Mouse (Mus musculus): ENCODE results near the gene Ocel1.

The Ocel1 gene

DNA sequence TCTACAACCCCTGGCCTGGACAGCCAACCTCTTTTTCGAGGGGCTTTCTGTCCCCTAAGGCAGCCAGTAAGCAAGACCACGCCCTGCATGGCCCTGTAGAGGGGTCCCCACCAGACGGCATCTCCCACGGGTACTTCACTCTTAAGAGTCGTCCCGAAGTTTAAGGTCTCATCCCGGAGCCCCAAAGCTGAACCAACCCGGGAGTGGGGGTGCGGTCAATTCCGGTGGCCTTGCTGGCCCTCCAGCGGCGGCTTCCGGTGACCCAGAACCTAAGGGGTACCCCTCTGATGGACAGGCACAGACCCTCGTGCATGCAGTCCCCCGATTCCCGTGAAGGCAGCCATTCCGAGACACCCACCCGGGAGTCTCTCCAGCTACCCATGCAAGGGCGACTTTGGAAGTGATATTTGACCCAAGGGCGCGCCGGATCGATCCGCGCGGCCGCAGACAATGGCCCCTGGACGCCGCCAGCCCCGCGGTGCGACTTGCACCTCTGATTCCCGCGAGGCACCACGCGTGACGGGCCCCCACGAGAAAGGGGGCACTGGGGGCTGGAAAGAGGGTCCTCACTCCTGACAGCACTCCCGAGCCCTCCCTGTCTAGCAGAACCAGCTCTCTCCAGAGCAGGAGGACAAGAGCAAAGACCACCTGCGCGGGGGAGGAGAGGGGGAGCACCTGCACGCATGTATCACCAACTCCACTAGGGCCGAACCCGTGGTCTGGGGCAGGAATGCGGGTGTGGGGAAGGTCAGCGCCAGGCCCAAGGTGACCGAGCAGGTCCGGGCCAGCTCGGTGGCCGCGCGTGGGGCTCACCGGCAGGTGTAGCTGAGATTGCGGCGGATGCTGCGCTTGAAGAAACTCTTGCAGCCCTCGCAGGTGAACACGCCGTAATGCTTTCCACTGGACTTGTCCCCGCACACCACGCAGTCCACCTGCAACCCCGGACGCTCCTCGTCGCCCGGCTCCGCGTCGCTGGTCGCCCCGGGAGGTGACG lies 9.4 kb downstream of the Ocel1 start:
- no peak for DNase-seq

DNA sequence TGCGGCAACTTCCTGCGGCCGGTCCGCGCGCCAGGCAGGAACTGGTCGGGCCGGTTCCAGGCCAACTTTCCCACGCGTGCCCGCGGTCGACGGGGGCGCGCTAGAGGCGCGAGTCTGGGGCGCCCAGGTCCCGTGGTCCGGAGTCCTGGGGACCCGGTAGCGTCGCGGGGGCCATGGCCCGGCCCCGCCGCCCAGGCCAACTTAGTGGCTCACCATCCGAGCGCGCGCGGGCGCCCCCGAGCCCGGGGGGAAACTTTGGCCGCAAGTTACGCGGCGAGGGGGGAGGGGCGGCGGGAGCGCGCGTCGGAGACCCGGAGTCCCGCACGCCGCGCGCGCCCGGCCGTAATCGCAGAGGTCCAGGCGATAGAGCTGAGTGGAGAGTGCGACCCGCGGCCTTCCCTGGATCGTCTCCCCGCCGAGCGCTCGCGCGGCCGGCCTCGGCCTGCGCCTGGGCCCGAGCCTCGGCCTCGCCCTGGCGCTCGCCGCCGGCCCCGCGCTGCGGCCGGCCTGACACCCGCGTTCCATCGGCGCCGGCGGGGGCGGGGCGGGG lies 10.4 kb downstream of the Ocel1 start, which contains the start of gene Nr2f6:
TSS of gene Nr2f6 (minus strand) at position 540 of the 550 bp plus-strand sequence.
- peak; percentile 87 to 91 for DNase-seq

DNA sequence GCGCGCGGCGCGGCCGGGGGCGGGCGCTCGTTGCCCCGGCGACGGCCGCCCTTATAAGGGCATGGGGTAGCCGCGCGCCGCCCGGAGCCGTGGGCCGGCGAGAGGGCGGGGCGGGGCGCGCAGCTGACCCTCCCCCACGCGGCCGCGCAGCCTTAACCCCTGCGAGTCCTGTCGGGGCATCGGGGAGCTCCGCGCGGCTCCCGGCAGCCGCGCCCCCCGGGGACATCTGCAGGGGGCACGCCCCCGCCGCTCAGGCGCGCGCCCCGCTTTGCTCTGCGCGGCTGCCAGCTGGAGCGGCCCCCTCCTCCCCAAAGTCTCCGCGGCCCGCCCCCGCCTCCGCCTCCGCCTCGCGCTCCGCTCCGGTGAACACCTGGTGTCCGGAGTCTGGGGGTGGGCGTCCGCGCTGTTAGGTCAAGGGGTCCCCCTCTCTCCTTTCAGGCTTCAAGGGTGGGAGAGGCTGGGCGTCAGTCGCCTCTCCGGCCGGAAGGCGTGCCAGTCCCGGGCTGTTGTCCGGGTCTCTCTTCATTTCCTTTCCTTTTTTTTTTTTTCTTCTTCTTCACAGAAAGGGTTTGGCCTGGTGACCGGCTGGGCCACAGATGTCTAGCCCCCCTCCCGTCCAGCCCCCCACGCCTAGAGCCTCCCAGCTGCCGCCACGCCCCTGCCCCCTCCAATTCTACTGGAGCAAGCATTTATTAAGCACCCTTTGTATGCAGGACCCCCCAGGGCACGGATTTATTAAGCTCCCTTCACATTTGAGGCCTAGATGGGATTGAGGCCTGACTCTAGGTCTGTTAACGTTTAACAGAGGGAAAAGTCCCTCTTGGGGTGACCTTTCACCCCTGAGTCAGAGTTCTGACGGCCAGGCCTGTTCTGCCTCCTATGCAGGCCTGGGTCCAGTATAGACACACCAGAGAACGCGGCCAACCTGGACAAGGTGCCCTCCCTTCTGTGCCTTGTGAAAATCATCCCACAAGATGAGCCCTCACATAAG lies 11.2 kb downstream of the Ocel1 start:
- peak; percentile 93 to 97 for DNase-seq

DNA sequence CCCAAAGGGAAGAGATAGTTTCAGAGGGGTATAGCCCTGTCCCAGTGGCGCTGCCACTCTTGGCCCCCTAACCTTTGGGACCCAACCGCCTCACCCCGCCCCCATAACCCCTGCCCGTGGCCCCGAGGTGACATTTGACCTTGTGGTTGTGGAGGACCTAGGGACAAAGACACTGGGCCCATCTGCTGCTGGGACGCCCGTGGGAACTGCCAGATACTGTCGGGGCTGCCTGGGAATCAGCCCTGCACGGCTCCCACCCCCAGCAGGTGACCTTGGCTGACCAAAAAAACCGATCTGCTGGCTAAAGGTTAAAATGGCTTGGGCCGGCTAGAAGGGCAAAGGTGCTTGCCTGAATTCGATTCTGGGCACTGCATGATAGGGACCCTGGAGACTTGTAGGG lies 12.3 kb downstream of the Ocel1 start:
- DNase-seq: no peak

DNA sequence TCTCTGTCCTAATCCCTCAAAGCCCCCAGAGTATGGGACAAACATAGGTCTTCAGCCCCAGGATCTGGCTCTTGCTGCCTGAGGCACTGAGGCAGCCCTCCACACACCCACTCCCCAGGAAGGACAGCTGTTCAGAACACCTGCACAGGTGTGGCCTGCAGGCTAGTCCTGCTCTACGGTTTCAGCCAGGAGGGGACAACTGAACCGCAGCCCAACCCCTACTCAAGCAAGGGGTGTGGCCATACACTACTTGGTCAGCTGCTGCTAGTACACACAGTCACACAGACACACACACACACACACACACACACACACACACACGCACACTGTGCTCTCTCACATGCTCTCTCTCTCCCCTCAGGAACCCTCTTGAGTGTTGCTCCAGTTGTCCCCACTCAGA lies 12.8 kb downstream of the Ocel1 start:
- peak in 1 of 2 experiments; percentile 67 for DNase-seq

DNA sequence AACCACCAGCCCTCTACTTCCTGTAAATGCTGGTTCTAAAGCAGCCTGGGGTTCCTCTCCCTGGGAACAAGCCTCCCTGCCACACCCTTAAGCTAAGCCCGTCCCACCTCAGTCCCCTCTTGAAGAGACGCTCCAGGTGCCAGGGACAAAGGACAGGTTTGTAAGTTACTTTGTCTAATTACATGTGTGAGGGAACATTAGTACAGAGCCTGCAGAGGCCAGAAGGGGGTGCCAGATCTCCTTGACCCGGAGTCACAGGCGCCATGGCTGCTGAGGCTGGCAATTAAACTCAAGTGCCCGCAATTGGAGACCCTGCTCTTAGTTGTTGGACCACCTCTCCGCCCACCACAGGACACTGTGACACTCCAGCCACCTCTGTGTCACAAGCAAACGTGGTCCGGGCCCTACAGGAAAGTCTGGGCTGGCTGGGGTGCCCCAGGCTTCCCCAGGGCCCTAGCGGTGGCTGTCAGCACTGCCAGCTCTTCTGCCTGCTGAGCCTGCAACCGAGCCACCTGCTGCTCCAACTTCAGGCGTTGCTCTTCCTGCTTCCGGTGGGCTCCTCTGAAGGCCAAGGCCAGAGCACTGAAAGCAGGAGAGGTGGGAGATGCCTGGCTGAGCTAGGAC lies 14.2 kb downstream of the Ocel1 start:
- DNase-seq: no peak

DNA sequence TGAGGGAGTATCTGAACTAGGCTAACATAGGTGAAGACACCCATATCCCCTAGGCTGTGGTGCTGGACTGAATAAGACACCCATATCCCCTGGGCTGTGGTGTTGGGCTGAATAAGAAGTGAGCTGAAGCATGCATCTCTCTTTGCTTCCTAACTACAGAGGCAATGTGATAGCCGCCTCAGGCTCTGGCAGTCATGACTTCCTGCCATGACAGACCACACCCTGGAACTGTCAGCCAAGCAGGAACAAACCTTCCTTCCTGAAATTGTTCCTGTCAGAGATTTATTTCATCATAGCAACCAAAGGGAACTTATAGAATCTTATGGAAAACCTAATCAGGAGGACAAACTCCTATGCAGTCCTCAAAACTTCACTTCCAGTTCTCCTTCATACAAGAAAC lies 17.2 kb downstream of the Ocel1 start:
- peak in 1 of 2 experiments; percentile 42 for DNase-seq

DNA sequence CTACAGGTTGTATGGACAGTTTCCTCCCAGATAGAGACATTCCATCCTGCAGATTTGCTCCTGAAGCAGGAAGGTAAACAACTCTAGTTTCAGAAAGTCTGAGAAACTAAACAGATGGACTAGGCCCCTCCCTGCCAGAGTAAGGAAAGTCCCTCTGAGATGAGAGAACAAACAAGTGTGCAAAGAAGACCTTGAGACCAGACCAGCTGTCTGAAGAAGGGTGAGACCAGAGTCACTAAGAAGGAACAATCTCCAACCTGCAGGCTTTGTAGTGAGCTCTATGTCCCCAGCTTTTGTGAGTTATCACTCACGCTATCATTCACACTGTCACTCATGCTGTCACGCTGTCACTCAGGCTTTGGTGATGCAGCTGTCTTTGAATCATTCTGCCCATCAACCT lies 20.6 kb downstream of the Ocel1 start:
- peak in 1 of 2 experiments; percentile 2 for DNase-seq

DNA sequence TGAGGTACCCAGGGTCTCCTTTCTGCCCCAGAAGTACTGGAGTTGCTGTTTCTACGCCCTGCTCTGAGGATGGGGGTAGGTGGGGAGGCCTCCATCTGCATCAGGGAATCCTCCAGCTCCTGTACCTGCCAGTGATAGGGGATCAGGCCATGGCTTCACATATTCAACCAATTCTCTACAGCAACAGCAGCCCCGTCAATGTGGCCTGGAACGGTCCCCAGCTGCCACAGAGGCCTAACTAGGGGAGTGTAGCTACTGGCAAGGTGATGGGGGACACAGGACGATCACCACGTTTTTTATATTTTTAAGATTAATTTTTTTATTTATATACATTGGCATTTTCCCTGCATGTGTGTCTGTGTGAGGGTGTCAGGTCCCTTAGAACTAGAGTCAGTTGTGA lies 21.3 kb downstream of the Ocel1 start:
- DNase-seq: peak in 1 of 2 experiments; percentile 18

DNA sequence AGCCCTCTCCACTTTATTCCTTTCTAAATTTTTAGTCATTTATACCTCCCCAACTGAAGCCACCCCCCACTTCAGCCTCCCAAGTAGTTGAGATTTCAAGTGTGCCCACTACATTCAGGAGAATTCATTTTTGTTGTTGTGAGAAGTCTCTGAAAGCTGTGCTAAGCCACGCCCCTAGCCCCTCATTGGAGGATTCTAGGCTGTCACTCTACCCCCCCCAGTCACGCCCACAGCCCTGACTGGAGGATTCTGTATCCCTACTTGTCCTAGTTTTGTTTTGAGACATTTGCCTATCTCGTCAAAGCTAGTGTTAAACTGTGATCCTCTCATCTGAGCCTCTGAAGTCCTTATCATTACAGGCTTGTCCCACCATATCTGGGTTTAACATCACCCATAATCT lies 21.8 kb downstream of the Ocel1 start:
- DNase-seq: peak; percentile 66 to 68

DNA sequence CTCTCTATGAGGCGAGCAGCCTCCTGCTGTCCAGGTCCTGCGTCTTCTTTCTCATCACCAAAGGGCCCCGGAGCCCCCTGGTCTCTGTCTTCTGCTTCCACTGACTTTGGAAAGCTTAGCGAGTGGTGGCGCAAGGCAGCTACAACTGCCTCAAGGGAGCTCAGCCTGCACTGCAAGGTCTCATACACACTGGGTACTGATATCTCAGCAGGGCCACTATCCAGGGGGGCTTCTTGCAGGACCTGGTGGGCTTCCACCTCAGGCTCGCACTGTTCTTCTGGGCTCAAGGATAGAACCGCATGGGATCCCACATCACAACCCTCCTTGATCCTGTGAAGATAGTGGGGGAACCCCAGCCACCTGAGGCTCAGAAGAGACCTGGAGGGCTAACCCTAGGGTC lies 23.4 kb downstream of the Ocel1 start:
- DNase-seq: peak in 1 of 2 experiments; percentile 21

DNA sequence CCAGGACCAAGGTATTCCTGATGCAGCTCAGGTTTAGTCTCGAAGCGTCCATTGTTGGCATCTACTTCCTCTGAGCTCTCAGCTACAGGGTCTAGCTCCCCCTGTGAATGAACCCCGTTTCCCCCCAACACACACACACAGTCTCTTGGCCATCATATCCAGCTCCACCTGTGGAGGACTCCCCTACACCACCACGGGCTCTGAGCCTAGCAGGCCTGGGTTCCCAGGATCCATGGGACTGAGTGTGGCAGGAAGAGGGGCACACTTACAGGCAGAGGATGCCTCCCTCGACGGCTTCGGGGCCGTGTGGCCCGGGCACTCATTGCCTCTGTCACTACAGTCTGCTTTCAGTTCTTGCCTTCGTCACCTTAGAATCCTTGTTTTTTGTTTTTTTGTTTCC lies 24.0 kb downstream of the Ocel1 start:
- peak in 1 of 2 experiments; percentile 31 for DNase-seq

DNA sequence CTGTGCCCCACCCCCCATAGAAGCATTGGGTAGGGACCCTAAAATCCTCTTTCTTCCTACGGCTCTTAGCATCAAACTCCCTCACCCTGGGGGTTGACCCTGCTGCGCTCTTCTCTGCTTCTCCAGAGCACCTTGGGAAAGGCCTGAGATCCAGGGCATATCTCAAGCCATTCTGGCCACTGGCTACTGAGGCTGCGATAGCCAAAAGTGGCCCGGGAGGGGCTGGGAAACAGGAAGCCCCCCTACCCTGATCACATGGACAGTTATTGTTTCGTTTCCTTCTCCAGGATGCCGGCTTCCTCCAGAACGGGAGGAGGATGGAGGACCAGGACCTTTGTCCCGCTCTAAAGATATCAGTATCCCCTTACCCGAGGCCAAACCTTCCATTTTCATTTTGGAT lies 24.5 kb downstream of the Ocel1 start, which contains the start of gene Ushbp1:
TSS of gene Ushbp1 (minus strand) at position 174 of the 400 bp plus-strand sequence.
- peak; percentile 51 to 70 for DNase-seq

DNA sequence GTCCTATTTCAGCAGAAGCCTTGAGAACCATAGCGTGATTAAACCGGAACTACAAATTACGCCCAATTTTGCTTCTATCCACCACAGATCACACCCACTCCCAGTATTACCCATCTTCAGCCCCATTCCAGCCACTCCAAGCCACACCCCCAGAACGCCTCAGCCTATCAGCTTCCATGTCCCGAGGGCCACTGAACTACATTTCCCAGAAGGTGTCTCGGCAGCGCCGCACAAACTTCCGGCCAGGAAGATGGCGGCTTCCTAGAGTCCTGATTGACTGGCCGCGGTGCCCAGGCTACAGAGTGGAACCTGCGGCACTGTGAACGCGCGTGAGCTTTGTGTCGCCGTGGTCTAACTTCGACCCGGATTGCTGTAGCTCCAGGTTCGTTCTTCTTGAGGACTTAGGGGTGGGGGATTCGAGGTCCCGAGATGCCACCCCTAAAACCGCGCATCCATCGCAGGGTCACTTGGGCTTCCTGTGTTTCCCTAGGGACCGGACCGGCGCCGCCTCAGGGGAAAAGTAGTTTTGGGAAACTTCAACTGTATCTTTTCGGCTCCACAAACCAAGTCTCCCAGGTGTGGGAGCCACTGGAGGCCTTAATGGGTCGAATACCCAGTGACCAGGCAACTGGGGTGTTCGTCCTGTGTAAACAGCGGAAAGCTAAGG lies 25.7 kb downstream of the Ocel1 start, which contains the start of gene Babam1:
TSS of gene Babam1 (plus strand) at position 223 of the 667 bp plus-strand sequence.
- DNase-seq: peak; percentile 93 to 95

DNA sequence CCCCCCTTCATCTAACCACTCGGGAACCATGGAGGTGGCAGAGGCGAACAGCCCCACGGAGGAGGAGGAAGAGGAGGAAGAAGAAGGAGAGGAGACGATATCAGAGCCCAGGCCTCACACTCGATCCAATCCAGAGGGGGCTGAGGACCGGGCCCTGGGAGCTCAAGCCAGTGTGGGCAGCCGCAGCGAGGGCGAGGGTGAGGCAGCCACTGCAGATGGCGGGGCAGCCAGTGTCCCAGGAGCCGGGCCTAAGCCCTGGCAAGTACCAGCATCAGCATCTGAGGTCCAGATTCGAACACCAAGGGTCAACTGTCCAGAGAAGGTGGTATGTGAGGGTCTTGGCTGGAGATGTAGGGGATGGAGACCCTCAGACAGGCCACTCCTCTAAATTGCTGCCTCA lies 26.6 kb downstream of the Ocel1 start:
- DNase-seq: peak in 1 of 2 experiments; percentile 29

DNA sequence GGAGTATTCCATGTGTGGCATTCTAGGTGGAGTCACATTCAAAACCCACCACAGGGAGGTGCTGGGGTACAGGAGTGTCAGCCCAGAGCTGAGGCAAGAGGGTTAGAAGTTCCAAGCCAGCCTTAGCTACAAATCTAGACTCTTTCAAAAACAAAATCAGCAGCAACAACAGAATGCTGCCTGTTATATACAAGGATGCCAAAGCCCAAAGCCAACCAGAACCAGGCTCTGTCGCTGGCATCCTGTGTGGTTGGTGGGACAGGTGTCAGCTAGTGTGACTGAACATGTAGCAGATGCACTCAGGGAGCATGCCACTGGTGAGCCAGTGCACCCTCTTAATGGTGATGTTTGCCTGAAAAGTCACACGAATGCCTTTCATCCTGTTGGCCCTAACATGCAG lies 29.7 kb downstream of the Ocel1 start:
- DNase-seq: no peak

DNA sequence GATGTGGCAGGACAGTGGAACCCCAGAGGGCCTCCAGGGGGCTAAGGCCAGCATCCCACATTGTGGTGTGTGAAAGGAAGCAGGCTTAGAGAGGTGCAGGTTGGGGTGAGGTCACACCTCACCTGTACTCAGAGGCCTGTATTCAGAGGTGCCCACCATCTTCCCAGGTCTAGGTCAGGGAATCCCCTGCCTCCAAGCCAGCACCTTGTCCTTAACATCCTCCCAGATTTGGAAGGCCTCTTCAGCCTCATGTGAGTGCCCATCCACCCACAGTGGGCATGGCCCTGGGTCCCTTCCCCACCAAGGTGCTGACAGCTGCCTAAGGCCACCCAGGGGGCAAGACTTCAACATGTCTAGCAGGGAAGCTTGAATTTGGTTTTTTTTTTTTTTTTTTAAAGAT lies 30.4 kb downstream of the Ocel1 start:
- peak in 1 of 2 experiments; percentile 15 for DNase-seq

DNA sequence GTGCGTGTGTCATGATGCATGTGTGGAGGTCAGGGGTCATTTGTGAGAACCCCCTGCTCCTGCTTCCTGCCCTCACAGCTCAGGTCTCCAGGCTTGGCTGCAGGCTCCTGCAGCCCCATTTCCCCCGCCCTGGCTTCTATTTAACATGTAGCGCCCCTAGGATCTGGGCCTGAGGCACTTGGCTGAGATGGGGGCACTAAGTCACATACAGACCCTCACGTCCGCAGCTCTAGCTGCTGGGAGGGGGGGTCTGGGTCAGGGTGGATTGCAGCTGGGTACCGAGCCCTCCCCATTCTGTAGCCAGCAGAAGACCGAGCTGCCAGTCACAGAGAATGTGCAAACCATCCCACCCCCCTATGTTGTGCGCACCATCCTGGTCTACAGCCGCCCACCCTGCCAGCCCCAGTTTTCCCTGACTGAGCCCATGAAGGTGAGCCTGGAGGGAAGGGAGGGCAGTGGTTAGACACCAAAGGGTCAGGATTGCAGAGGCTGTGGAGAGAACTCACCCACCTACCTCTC lies 31.4 kb downstream of the Ocel1 start:
- DNase-seq: peak in 1 of 2 experiments; percentile 18

DNA sequence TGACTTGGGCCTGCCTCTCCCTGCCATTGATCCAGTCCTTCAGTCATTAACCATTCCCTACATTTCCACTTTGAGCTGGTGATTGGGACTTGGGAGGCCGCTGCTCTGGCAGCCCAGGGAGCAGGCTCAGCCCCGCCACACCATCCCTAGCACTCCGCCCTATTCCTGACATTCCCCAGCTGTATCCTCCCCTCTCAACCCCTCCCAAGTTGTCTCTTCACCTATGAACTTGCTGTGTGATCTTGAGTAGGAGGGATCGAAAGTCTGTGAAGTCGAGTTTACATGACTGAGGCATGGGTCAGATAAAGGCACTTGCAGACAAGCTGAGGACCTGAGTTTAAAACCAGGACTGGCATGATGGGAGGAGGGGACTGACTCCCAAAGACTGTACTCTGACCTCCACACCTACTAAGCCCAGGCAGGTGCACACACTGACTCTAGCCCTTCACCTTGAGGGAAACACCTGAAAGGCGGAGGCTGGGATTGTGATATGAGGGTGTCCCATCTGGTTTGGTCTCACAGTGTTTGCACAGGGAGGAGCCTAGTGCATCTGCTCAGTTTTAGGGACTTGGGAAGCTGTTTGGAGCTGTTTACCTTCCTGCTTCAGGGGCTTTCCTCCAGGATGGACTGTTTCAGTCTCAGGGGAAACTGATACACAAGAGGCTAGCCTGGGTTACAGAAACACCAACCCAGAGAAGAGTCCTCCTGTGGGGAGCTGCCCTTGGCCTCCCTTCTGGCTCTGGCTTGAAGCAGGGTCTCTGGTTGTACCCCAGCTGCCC lies 32.2 kb downstream of the Ocel1 start:
- DNase-seq: peak in 1 of 2 experiments; percentile 17

DNA sequence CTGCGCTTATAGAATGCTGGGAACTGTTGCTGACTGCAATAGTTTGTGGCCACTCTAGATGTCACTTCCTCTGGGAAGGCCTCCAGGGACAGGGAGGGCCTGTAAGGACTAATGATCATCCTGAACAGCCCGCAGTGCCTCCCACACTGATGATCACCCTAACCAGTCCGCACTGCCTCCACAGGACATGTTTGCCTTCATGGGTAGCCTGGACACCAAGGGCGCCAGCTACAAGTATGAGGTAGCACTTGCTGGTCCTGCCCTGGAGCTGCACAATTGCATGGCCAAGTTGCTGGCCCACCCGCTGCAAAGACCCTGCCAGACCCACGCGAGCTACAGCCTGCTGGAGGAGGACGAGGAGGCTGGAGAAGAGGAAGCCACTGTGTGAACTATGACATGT lies 32.9 kb downstream of the Ocel1 start:
- peak in 1 of 2 experiments; percentile 20 for DNase-seq
